Mouse (Mus musculus) C2C12 (cell line): ENCODE data around the gene Orai3. TPM values are rescaled to one million over a fixed set of nuclear protein-coding genes. Genes with fewer than 3 reads are reported as not detected.

Experiments
- H3K27me3 ChIP-seq: one replicate; pipeline ENCODE4 v1.6.1; 2011; ENCODE audit not compliant: control insufficient read depth, insufficient read depth, insufficient read length
- H3K36me3 ChIP-seq: one replicate; pipeline ENCODE4 v1.6.1; 2011; ENCODE audit not compliant: control insufficient read depth, insufficient read depth
- H3K4me3 ChIP-seq: one replicate; pipeline ENCODE4 v1.5.1; 2011; ENCODE audit warnings: mild to moderate bottlenecking, control low read depth; ENCODE audit not compliant: poor library complexity, insufficient read depth, severe bottlenecking
- H3K79me2 ChIP-seq: one replicate; pipeline ENCODE4 v1.6.1; 2011; ENCODE audit not compliant: control insufficient read depth, insufficient read depth
- H3K79me3 ChIP-seq: one replicate; pipeline ENCODE4 v1.6.1; 2011; ENCODE audit warnings: low read depth, control low read depth
- H3ac ChIP-seq: one replicate; pipeline ENCODE3; 2011; ENCODE audit warnings: low read depth; ENCODE audit not compliant: control insufficient read depth, insufficient read length
- CEBPB ChIP-seq: IDR thresholded peaks from one replicate; pipeline ENCODE4 v1.6.1; 2011; ENCODE audit warnings: low read depth, mild to moderate bottlenecking, control low read depth, moderate library complexity
- CTCF ChIP-seq: IDR thresholded peaks from one replicate; pipeline ENCODE4 v1.5.1; 2011; ENCODE audit not compliant: control insufficient read depth, insufficient read depth, insufficient read length
- FOSL1 ChIP-seq: IDR thresholded peaks from one replicate; pipeline ENCODE4 v1.8.0; 2011; ENCODE audit warnings: mild to moderate bottlenecking, low read length; ENCODE audit not compliant: poor library complexity, insufficient read depth, severe bottlenecking
- MAX ChIP-seq: IDR thresholded peaks from one replicate; pipeline ENCODE4 v1.6.1; 2011; ENCODE audit warnings: mild to moderate bottlenecking, control low read depth
- MYOD1 ChIP-seq: IDR thresholded peaks from one replicate; pipeline ENCODE4 v1.6.1; 2011; ENCODE audit warnings: low read depth; ENCODE audit not compliant: control insufficient read depth, insufficient read length
- MYOG ChIP-seq: IDR thresholded peaks from one replicate; pipeline ENCODE4 v1.6.1; 2011; ENCODE audit not compliant: control insufficient read depth, insufficient read length; ENCODE audit errors: extremely low read depth
- USF1 ChIP-seq: IDR thresholded peaks from one replicate; pipeline ENCODE4 v1.6.1; 2011; ENCODE audit warnings: low read depth, mild to moderate bottlenecking, control low read depth, moderate library complexity
- polyA plus RNA-seq: library from polyadenylated mRNA; unstranded; fragments of >200 nt; fragmentation: generic; extraction: Trizol; gene quantifications from one replicate; pipeline ENCODE4 v1.2.1, GENCODE M21; 2012; ENCODE audit warnings: missing spikeins

The Orai3 gene
- polyA plus RNA-seq, 1 experiment, result 15.0 TPM

DNA sequence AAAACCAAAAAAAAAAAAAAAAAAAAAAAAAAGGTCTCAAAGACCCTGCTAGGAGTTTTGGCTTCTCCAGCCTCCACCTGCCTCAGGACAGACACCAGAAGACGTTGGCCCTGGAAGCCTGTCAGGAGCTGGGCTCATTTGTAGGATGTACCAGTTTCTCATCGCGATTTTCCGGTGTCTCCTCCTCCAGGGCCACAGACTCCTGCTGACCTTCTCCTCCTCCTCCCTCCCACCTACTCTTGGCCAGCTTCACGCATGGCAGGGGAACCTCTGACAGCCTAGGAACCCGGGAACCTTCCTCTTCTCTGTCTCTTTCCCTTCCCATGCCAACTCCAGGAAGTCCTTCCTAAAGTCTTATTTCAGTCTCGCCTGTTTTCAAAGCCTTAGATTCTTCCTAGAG lies 47.4 kb downstream of the Orai3 start:
- H3K79me2 ChIP-seq, result no peaks in the 10 kb centered on the region
- H3ac ChIP-seq, result no peak overlapping the region
- no peaks in the 10 kb centered on the region for H3K36me3 ChIP-seq
- no peaks in the 10 kb centered on the region for H3K27me3 ChIP-seq
- TF ChIP-seq CTCF, result no peak
- TF ChIP-seq FOSL1, result no peak
- no peak for TF ChIP-seq MYOD1
- no peak for TF ChIP-seq CEBPB
- TF ChIP-seq MYOG, result no peak
- TF ChIP-seq USF1, result no peak
- no peak for TF ChIP-seq MAX
- H3K4me3 ChIP-seq, result no peak overlapping the region
- no peaks in the 10 kb centered on the region for H3K79me3 ChIP-seq

DNA sequence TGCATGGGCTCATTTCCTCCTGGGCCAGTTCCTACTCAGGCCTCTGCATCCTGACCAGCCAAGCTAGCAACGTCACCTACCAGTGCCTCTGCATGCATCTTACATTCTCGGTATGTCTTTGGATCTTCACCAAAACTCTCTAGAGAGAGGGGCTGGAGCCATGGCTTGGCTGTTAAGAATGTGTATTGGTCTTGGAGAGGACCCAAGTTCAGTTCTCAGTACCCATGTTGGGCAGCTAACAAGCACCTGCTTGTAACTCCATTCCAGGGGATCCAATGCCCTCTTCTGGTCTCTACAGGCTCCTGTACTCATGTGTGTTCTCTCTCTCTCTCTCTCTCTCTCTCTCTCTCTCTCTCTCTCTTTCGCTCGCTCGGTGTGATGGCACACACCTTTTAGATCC lies 48.2 kb downstream of the Orai3 start:
- H3ac ChIP-seq, result no peak overlapping the region
- no peaks in the 10 kb centered on the region for H3K36me3 ChIP-seq
- H3K79me2 ChIP-seq, result no peaks in the 10 kb centered on the region
- no peak overlapping the region for H3K4me3 ChIP-seq
- TF ChIP-seq MYOD1 (no peak), USF1 (no peak), MAX (no peak), CTCF (no peak), FOSL1 (no peak), MYOG (no peak), CEBPB (no peak)
- H3K79me3 ChIP-seq, result no peaks in the 10 kb centered on the region
- H3K27me3 ChIP-seq, result peaks cover under 1% of the 10 kb centered on the region

DNA sequence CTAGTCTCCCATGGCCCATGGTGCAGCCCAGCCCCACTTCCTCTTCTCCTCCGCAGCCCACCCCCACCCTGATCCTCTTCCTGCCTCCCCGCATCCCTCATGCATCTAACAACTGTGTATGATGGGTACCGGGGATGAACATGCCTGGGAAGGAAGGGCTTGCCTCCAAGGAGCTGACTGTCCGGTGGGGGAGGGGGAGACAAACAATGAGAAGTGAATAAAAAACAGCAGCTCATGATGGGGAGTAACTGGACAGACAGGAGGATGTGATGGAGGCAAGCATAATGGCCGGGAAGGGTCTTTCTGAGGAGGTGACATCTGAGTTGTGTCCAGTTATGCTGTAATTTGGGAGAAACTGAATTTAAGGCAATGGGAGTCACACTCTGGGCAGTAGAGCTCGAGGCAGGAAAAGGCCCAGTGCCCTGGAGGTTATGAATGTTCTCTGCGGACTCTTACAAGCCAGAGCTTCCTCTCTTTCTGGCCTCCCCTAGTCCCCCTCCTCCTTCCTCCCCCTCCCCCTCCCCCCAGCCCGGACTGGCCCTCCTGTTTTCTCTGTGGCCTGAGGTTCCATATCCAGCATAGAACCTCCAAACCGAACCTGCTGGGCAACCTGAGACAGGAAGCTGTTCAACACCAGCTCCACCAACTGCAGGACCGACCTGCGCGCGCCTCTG lies 51.4 kb downstream of the Orai3 start:
- H3ac ChIP-seq, result no peak overlapping the region
- TF ChIP-seq CEBPB (no peak), FOSL1 (no peak), USF1 (no peak), MAX (no peak), MYOG (no peak), MYOD1 (no peak), CTCF (no peak)
- H3K79me3 ChIP-seq, result no peaks in the 10 kb centered on the region
- peaks cover 26% of the 10 kb centered on the region for H3K27me3 ChIP-seq
- no peak overlapping the region for H3K4me3 ChIP-seq
- no peaks in the 10 kb centered on the region for H3K36me3 ChIP-seq
- no peaks in the 10 kb centered on the region for H3K79me2 ChIP-seq

DNA sequence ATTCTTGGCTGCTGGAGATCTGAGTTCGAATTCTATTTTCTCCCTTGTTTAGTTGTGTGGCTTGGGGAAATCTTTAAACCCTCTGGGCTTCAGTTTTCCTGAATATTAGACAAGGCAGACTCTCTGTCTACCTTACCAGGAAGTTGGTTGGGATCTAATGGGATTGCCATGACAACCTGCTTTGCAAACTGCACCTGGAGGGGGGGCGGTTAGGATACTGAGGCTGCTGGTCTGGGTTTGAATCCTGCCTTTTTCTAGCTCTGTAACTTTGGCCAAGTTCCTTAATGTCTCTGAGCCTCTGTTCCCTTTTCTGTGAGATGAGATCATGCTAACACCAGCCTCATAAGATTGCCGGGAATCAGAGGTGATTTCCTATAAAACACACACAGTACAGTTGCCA lies 52.9 kb downstream of the Orai3 start:
- H3ac ChIP-seq, result no peak overlapping the region
- H3K36me3 ChIP-seq, result no peaks in the 10 kb centered on the region
- peaks cover 32% of the 10 kb centered on the region for H3K27me3 ChIP-seq
- no peak overlapping the region for H3K4me3 ChIP-seq
- H3K79me2 ChIP-seq, result no peaks in the 10 kb centered on the region
- no peak for TF ChIP-seq FOSL1
- TF ChIP-seq CEBPB, result no peak
- no peak for TF ChIP-seq MYOD1
- TF ChIP-seq MAX, result no peak
- no peak for TF ChIP-seq MYOG
- no peak for TF ChIP-seq CTCF
- no peak for TF ChIP-seq USF1
- H3K79me3 ChIP-seq, result no peaks in the 10 kb centered on the region

DNA sequence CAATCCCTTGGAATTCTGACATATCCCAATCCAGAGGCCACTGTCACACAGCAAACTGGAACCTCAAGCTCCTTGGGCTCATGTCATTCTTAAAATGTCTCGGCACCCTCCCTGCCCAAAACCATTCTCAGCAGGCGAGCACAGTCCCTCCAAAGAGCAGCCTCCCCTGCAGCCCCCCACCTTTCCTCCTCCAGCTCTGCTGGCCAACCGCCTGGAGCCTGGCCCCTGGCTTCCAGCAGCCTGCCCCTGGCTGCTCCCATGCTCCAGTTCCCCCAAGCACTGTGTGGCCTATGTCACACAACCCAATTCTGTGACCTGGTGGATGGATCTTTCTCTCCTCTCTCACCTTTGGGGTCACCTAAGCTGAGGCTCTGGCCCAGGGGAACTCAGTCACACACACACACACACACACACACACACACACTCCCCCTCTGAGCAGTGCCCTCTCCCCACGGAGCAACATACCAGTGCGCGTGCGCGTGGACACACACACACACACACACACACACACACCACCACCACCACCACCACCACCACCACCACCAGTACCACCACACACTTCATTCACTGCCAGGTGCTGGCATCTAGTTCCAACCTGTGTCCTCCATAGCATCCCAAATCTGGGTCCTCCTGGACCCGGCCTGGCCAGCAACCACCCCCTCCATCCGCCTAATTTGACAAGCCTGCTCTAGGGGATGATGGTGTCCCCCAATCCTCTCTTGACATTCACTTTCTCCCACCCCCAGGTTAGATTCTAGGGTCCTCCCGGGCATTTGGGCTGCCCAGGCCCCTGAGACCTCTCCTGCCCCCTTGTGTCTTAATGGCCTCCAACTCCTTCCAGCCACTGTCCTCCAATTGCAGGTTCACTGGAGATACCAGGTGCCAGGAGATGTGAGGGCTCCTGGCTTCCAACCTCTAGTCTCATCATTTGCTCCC lies 53.9 kb downstream of the Orai3 start:
- peaks cover 32% of the 10 kb centered on the region for H3K27me3 ChIP-seq
- H3K36me3 ChIP-seq, result no peaks in the 10 kb centered on the region
- H3K79me2 ChIP-seq, result no peaks in the 10 kb centered on the region
- no peak overlapping the region for H3K4me3 ChIP-seq
- TF ChIP-seq USF1 (no peak), MYOD1 (no peak), MYOG (no peak), CTCF (no peak), FOSL1 (no peak), MAX (no peak), CEBPB (no peak)
- H3K79me3 ChIP-seq, result no peaks in the 10 kb centered on the region
- H3ac ChIP-seq, result no peak overlapping the region

DNA sequence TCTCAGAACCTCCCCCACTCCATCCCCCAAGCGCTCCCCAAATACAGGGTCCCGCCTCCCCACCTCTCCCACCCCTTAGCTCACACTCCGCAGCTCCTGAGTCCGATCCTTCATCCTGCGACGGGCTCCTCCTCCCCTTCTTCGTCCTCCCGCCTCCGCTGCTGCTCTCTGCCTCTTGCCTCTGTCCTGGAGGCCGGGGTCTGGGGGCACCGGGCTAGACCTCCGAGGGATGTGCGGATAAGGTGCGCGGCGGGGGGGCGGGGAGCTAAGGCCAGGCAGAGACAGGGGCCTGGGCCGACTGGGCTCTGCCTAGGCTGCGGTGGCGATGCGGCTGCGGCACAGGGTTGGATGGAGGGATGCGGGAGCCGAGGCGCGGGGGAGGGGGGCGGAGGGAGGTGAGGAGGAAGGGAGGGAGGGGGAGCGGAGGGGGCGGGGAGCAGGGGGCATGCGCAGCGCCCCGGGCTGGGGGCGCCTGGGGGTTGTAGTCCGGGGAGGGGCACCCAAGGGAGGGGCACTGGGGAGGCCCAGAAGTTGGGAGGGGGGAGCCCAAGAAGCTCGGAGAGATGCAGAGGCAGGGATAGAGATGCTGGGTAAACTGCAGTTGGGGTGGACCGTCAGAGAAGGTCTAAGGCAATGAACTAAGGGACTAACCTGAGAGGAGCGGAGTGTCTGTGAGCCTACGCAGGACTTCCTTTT lies 54.7 kb downstream of the Orai3 start, which contains the start of the genes Stx4a and Stx1b:
Gene Stx4a (plus strand): TSS at position 119 of the 696 bp plus-strand sequence.
Gene Stx1b (minus strand): TSS at position 374 of the 696 bp plus-strand sequence.
- H3K79me3 ChIP-seq, result no peaks in the 10 kb centered on the region
- H3K79me2 ChIP-seq, result no peaks in the 10 kb centered on the region
- H3K4me3 ChIP-seq, result no peak within 1 kb of the TSS
- TF ChIP-seq CEBPB, result no peak
- TF ChIP-seq USF1, result no peak
- no peak for TF ChIP-seq FOSL1
- no peak for TF ChIP-seq MYOD1
- TF ChIP-seq MYOG, result no peak
- no peak for TF ChIP-seq CTCF
- TF ChIP-seq MAX, result no peak
- peaks cover 32% of the 10 kb centered on the region for H3K27me3 ChIP-seq
- no peak within 1 kb of the TSS for H3ac ChIP-seq
- H3K36me3 ChIP-seq, result no peaks in the 10 kb centered on the region

Other genes with a start within 250 kb of the Orai3 start
- not detected for gene Tmem265, start 208.4 kb upstream of the Orai3 start, polyA plus RNA-seq
- 21.1 TPM for gene Phkg2, start 196.5 kb upstream of the Orai3 start, polyA plus RNA-seq
- gene Ccdc189, start 181.2 kb upstream of the Orai3 start, polyA plus RNA-seq, result 4.2 TPM
- gene Rnf40, start 181.0 kb upstream of the Orai3 start, polyA plus RNA-seq, result 29.7 TPM
- 5.2 TPM for gene Zfp629, start 154.0 kb upstream of the Orai3 start, polyA plus RNA-seq
- 132 TPM for gene Bcl7c, start 60.9 kb upstream of the Orai3 start, polyA plus RNA-seq
- gene Ctf1, start 57.1 kb upstream of the Orai3 start, polyA plus RNA-seq, result 9.2 TPM
- 0.13 TPM for gene Ctf2, start 37.6 kb upstream of the Orai3 start, polyA plus RNA-seq
- gene Fbxl19, start 25.3 kb upstream of the Orai3 start, polyA plus RNA-seq, result 26.9 TPM
- 20.9 TPM for gene Setd1a, start 6.9 kb downstream of the Orai3 start, polyA plus RNA-seq
- gene Gm49388, start 15.8 kb downstream of the Orai3 start, polyA plus RNA-seq, result 1.4 TPM
- 8.3 TPM for gene Hsd3b7, start 30.8 kb downstream of the Orai3 start, polyA plus RNA-seq
- gene Stx4a, start 54.5 kb downstream of the Orai3 start, polyA plus RNA-seq, result 50.8 TPM
- 0.01 TPM for gene Stx1b, start 54.7 kb downstream of the Orai3 start, polyA plus RNA-seq
- 15.2 TPM for gene Zfp646, start 106.4 kb downstream of the Orai3 start, polyA plus RNA-seq
- 12.1 TPM for gene Zfp668, start 107.0 kb downstream of the Orai3 start, polyA plus RNA-seq
- 0.50 TPM for gene Prss53, start 121.2 kb downstream of the Orai3 start, polyA plus RNA-seq
- gene Gm21974, start 125.6 kb downstream of the Orai3 start, polyA plus RNA-seq, result not detected
- gene Vkorc1, start 125.8 kb downstream of the Orai3 start, polyA plus RNA-seq, result 82.3 TPM
- gene Bckdk, start 134.3 kb downstream of the Orai3 start, polyA plus RNA-seq, result 52.4 TPM
- gene Kat8, start 142.7 kb downstream of the Orai3 start, polyA plus RNA-seq, result 18.7 TPM
- gene Prss8, start 160.3 kb downstream of the Orai3 start, polyA plus RNA-seq, result not detected
- gene Prss36, start 176.9 kb downstream of the Orai3 start, polyA plus RNA-seq, result 4.7 TPM
- gene Fus, start 197.6 kb downstream of the Orai3 start, polyA plus RNA-seq, result 468 TPM
- 0.16 TPM for gene Pycard, start 224.1 kb downstream of the Orai3 start, polyA plus RNA-seq
- gene Trim72, start 234.1 kb downstream of the Orai3 start, polyA plus RNA-seq, result 0.83 TPM